Mouse (Mus musculus) frontal cortex, postnatal 36 days (tissue): ENCODE results near the gene Cpped1.
A peak's percentile ranks its signal among the peaks of the same experiment; 100 is the strongest.

Experiments used
- DNase-seq, 2 experiments: peaks; one replicate each; pipeline ENCODE4 v3.0.0; 2022; ENCODE audit warnings: low spot score in 2 of 2

The Cpped1 gene

GRCm38 (mm10) chr16:11774321-11774720, 134.9 kb downstream of the Cpped1 start:
- no peak for DNase-seq

GRCm38 (mm10) chr16:11772318-11772717, 136.9 kb downstream of the Cpped1 start:
- no peak for DNase-seq

GRCm38 (mm10) chr16:11757951-11758350, 151.3 kb downstream of the Cpped1 start:
- no peak for DNase-seq

GRCm38 (mm10) chr16:11757471-11757870, 151.8 kb downstream of the Cpped1 start:
- DNase-seq: no peak

- DNase-seq: no peak
These were observed 152.5 kb downstream of the Cpped1 start for GRCm38 (mm10) chr16:11756598-11757245.

- DNase-seq: peak in 1 of 2 experiments; percentile 26
These were observed 153.8 kb downstream of the Cpped1 start for GRCm38 (mm10) chr16:11755281-11756066.

- DNase-seq: no peak
These were observed 155.1 kb downstream of the Cpped1 start for GRCm38 (mm10) chr16:11754136-11754535.
